Mouse (Mus musculus): ENCODE data around the gene Vmn1r107.
"Not testable (repeated sequence)": the region's sequence is repeated elsewhere in the genome, so short reads cannot be mapped to it uniquely, and the experiment has no call there.

Vmn1r107 gene

GRCm38 (mm10) chr7:20668618-20669017 lies at the start of gene Vmn1r107:
TSS of gene Vmn1r107 (plus strand) at chr7:20668918.
- DNase-seq (ENCODE audit: low spot score): not testable (repeated sequence)

DNA sequence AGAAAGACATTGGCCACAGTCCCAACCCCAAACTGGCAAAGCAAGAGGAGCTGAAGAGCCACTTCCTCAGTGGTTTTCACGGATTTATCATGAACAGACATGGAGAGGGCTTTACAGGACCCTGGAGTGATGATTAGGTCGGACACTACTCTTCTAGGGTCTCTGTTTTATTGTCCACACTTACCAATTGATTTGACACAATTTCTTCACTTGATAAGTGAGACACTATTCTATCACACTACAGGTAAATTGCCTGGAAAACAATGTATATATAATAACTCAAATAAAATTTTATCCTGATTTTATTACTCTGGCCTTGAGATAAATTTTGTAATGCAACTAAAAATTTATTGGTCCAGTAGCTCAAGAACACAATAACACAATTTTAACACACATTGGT lies 34.4 kb downstream of the Vmn1r107 start, which contains the start of gene Vmn1r111:
TSS of gene Vmn1r111 (minus strand) at position 101 of the 400 bp plus-strand sequence.
- DNase-seq (ENCODE audit: low spot score): not testable (repeated sequence)

Data from lung, postnatal 25 days (tissue).